Mouse (Mus musculus) embryonic facial prominence, embryonic 13.5 days (tissue): ENCODE results near the gene Pcp4. TPM values are rescaled to one million over a fixed set of nuclear protein-coding genes. Genes with fewer than 3 reads are reported as not detected.

Source experiments
- ATAC-seq: fragments of 200-750 bp; cut with Nextera tagmentation; 2 replicates; pipeline ENCODE4 v1.8.0; 2017; ENCODE audit warnings: low read depth; ENCODE audit not compliant: insufficient number of reproducible peaks, insufficient read depth, low FRiP score, low TSS enrichment
- H3K27ac ChIP-seq: fragments of 300-500 bp; sonication (generic); 2 replicates; pipeline ENCODE4 v1.5.1; 2015; ENCODE audit warnings: moderate library complexity, mild to moderate bottlenecking, inconsistent platforms
- H3K27me3 ChIP-seq: fragments of 300-500 bp; sonication (generic); 2 replicates; pipeline ENCODE4 v1.6.1; 2015; ENCODE audit warnings: mild to moderate bottlenecking, inconsistent platforms
- H3K36me3 ChIP-seq: fragments of 300-500 bp; sonication (generic); 2 replicates; pipeline ENCODE4 v1.6.1; 2015; ENCODE audit warnings: mild to moderate bottlenecking, inconsistent platforms
- H3K4me1 ChIP-seq: fragments of 300-500 bp; sonication (generic); 2 replicates; pipeline ENCODE4 v1.6.1; 2015; ENCODE audit warnings: inconsistent platforms
- H3K4me2 ChIP-seq: fragments of 300-500 bp; sonication (generic); 2 replicates; pipeline ENCODE4 v1.6.1; 2015; ENCODE audit warnings: moderate library complexity, mild to moderate bottlenecking, inconsistent platforms
- H3K4me3 ChIP-seq: fragments of 300-500 bp; sonication (generic); 2 replicates; pipeline ENCODE4 v1.5.1; 2015; ENCODE audit warnings: mild to moderate bottlenecking, inconsistent platforms
- H3K9ac ChIP-seq: fragments of 300-500 bp; sonication (generic); 2 replicates; pipeline ENCODE4 v1.6.1; 2015; ENCODE audit warnings: mild to moderate bottlenecking, inconsistent platforms
- H3K9me3 ChIP-seq: fragments of 300-500 bp; sonication (generic); 2 replicates; pipeline ENCODE4 v1.6.1; 2016; ENCODE audit warnings: inconsistent platforms
- WGBS: fragments of 180-500 bp; shearing (Covaris S2); methylation state at CpG from one replicate; pipeline ENCODE4 v1.1.7; 2015; ENCODE audit warnings: mixed read lengths; 5-methylcytosine and 5-hydroxymethylcytosine counted together
- polyA plus RNA-seq: library from polyadenylated mRNA; unstranded; fragments of >200 nt; fragmentation: Nextera tagmentation; extraction: Ambion mirVana; gene quantifications from 2 replicates; pipeline ENCODE4 v1.2.1, GENCODE M21; 2015

The Pcp4 gene
- polyA plus RNA-seq, 1 experiment from 2014 or later = 7.2 TPM

- no peaks in the 10 kb centered on the region for H3K36me3 ChIP-seq
- no peak overlapping the region for H3K4me3 ChIP-seq
- H3K27ac ChIP-seq = no peak overlapping the region
- ATAC-seq = no peak
- H3K9me3 ChIP-seq = no peaks in the 10 kb centered on the region
- peaks cover 2% of the 10 kb centered on the region for H3K4me1 ChIP-seq
- WGBS = 74% methylated on average over 8 of the region's 8 CpGs
- H3K4me2 ChIP-seq = no peak overlapping the region
- no peaks in the 10 kb centered on the region for H3K27me3 ChIP-seq
- H3K9ac ChIP-seq = no peak overlapping the region
Measured at GRCm38 (mm10) chr16:96533710-96534109, 66.3 kb downstream of the Pcp4 start.

- 84% methylated on average over 4 of the region's 4 CpGs for WGBS
Measured at GRCm38 (mm10) chr16:96535271-96535670, 67.9 kb downstream of the Pcp4 start.

GRCm38 (mm10) chr16:96536426-96536825 is 69.0 kb downstream of the Pcp4 start:
- H3K27me3 ChIP-seq = no peaks in the 10 kb centered on the region
- H3K27ac ChIP-seq = no peak overlapping the region
- H3K4me2 ChIP-seq = no peak overlapping the region
- no peak overlapping the region for H3K9ac ChIP-seq
- no peaks in the 10 kb centered on the region for H3K36me3 ChIP-seq
- H3K4me1 ChIP-seq = peaks cover 11% of the 10 kb centered on the region
- H3K9me3 ChIP-seq = no peaks in the 10 kb centered on the region
- no peak for ATAC-seq
- H3K4me3 ChIP-seq = no peak overlapping the region

More at GRCm38 (mm10) chr16:96535271-96535670, 67.9 kb downstream of the Pcp4 start:
- Histone ChIP-seq H3K27me3 (no peaks in the 10 kb centered on the region), H3K9me3 (no peaks in the 10 kb centered on the region), H3K27ac (no peak overlapping the region), H3K4me2 (no peak overlapping the region), H3K4me3 (no peak overlapping the region), H3K9ac (no peak overlapping the region), H3K36me3 (no peaks in the 10 kb centered on the region), H3K4me1 (peaks cover 11% of the 10 kb centered on the region)
- ATAC-seq = no peak

GRCm38 (mm10) chr16:96539091-96539490 is 71.7 kb downstream of the Pcp4 start:
- WGBS = 37% methylated on average over 4 of the region's 4 CpGs
- H3K4me3 ChIP-seq = no peak overlapping the region
- no peak overlapping the region for H3K9ac ChIP-seq
- H3K4me2 ChIP-seq = no peak overlapping the region
- H3K9me3 ChIP-seq = no peaks in the 10 kb centered on the region
- H3K27ac ChIP-seq = no peak overlapping the region
- no peaks in the 10 kb centered on the region for H3K36me3 ChIP-seq
- no peaks in the 10 kb centered on the region for H3K27me3 ChIP-seq
- ATAC-seq = no peak
- H3K4me1 ChIP-seq = peaks cover 11% of the 10 kb centered on the region

GRCm38 (mm10) chr16:96541056-96541455 is 73.7 kb downstream of the Pcp4 start:
- Histone ChIP-seq H3K27ac (no peak overlapping the region), H3K9me3 (no peaks in the 10 kb centered on the region), H3K4me1 (peaks cover 19% of the 10 kb centered on the region), H3K27me3 (no peaks in the 10 kb centered on the region), H3K4me2 (no peak overlapping the region), H3K36me3 (no peaks in the 10 kb centered on the region), H3K9ac (no peak overlapping the region), H3K4me3 (no peak overlapping the region)
- no peak for ATAC-seq
- 68% methylated on average over 2 of the region's 2 CpGs for WGBS

GRCm38 (mm10) chr16:96552680-96553079 is 85.3 kb downstream of the Pcp4 start:
- H3K4me3 ChIP-seq = no peak overlapping the region
- no peaks in the 10 kb centered on the region for H3K9me3 ChIP-seq
- no peaks in the 10 kb centered on the region for H3K4me1 ChIP-seq
- ATAC-seq = no peak
- no peak overlapping the region for H3K4me2 ChIP-seq
- WGBS = 76% methylated on average over 2 of the region's 2 CpGs
- H3K27me3 ChIP-seq = no peaks in the 10 kb centered on the region
- no peaks in the 10 kb centered on the region for H3K36me3 ChIP-seq
- H3K27ac ChIP-seq = no peak overlapping the region
- no peak overlapping the region for H3K9ac ChIP-seq

GRCm38 (mm10) chr16:96555412-96555811 is 88.0 kb downstream of the Pcp4 start:
- Histone ChIP-seq H3K27me3 (no peaks in the 10 kb centered on the region), H3K4me3 (no peak overlapping the region), H3K9me3 (no peaks in the 10 kb centered on the region), H3K9ac (no peak overlapping the region), H3K4me2 (no peak overlapping the region), H3K27ac (no peak overlapping the region), H3K4me1 (no peaks in the 10 kb centered on the region), H3K36me3 (no peaks in the 10 kb centered on the region)
- WGBS = 81% methylated on average over 4 of the region's 4 CpGs
- no peak for ATAC-seq

GRCm38 (mm10) chr16:96556621-96557020 is 89.2 kb downstream of the Pcp4 start:
- Histone ChIP-seq H3K27ac (no peak overlapping the region), H3K27me3 (no peaks in the 10 kb centered on the region), H3K9me3 (no peaks in the 10 kb centered on the region), H3K36me3 (no peaks in the 10 kb centered on the region), H3K4me1 (no peaks in the 10 kb centered on the region), H3K4me3 (no peak overlapping the region), H3K4me2 (no peak overlapping the region), H3K9ac (no peak overlapping the region)
- ATAC-seq = no peak
- WGBS = 82% methylated on average over 3 of the region's 3 CpGs

- no peak for ATAC-seq
- H3K4me2 ChIP-seq = no peak overlapping the region
Measured at GRCm38 (mm10) chr16:96558341-96558740, 90.9 kb downstream of the Pcp4 start.

GRCm38 (mm10) chr16:96559796-96560195 is 92.4 kb downstream of the Pcp4 start:
- Histone ChIP-seq H3K27ac (no peak overlapping the region), H3K4me1 (peaks cover 9% of the 10 kb centered on the region), H3K4me2 (no peak overlapping the region), H3K9me3 (no peaks in the 10 kb centered on the region), H3K27me3 (no peaks in the 10 kb centered on the region), H3K36me3 (no peaks in the 10 kb centered on the region), H3K4me3 (no peak overlapping the region), H3K9ac (no peak overlapping the region)
- no peak for ATAC-seq

More at GRCm38 (mm10) chr16:96558341-96558740, 90.9 kb downstream of the Pcp4 start:
- no peak overlapping the region for H3K9ac ChIP-seq
- WGBS = 92% methylated on average over 1 of the region's 1 CpGs
- H3K36me3 ChIP-seq = no peaks in the 10 kb centered on the region
- no peaks in the 10 kb centered on the region for H3K27me3 ChIP-seq
- 0 out of 2 replicates have a peak, but pooled peaks cover 3% of the 10 kb centered on the region for H3K4me1 ChIP-seq
- no peak overlapping the region for H3K4me3 ChIP-seq
- H3K27ac ChIP-seq = no peak overlapping the region
- no peaks in the 10 kb centered on the region for H3K9me3 ChIP-seq

- H3K4me1 ChIP-seq = peaks cover 9% of the 10 kb centered on the region
- no peak overlapping the region; the same call in 1 of the 2 replicates for H3K4me2 ChIP-seq
- no peak for ATAC-seq
- H3K9ac ChIP-seq = no peak overlapping the region
- no peaks in the 10 kb centered on the region for H3K9me3 ChIP-seq
- H3K27me3 ChIP-seq = no peaks in the 10 kb centered on the region
- no peaks in the 10 kb centered on the region for H3K36me3 ChIP-seq
- WGBS = 52% methylated on average over 8 of the region's 8 CpGs
- peak overlapping the region; percentile 64 for H3K27ac ChIP-seq
- no peak overlapping the region for H3K4me3 ChIP-seq
Measured at GRCm38 (mm10) chr16:96563350-96564257, 96.2 kb downstream of the Pcp4 start.

- no peaks in the 10 kb centered on the region for H3K36me3 ChIP-seq
- H3K4me3 ChIP-seq = no peak overlapping the region
- ATAC-seq = no peak
- 0 out of 2 replicates have a peak overlapping the region, but pooled peaks have one; percentile 3 for H3K27ac ChIP-seq
- no peaks in the 10 kb centered on the region for H3K9me3 ChIP-seq
- peaks cover 9% of the 10 kb centered on the region for H3K4me1 ChIP-seq
- no peak overlapping the region for H3K4me2 ChIP-seq
- H3K27me3 ChIP-seq = no peaks in the 10 kb centered on the region
- 48% methylated on average over 3 of the region's 3 CpGs for WGBS
- H3K9ac ChIP-seq = no peak overlapping the region
Measured at GRCm38 (mm10) chr16:96567428-96567827, 100.0 kb downstream of the Pcp4 start.
